Mouse (Mus musculus): ENCODE results near the gene Tab2.

Tab2 gene

DNA sequence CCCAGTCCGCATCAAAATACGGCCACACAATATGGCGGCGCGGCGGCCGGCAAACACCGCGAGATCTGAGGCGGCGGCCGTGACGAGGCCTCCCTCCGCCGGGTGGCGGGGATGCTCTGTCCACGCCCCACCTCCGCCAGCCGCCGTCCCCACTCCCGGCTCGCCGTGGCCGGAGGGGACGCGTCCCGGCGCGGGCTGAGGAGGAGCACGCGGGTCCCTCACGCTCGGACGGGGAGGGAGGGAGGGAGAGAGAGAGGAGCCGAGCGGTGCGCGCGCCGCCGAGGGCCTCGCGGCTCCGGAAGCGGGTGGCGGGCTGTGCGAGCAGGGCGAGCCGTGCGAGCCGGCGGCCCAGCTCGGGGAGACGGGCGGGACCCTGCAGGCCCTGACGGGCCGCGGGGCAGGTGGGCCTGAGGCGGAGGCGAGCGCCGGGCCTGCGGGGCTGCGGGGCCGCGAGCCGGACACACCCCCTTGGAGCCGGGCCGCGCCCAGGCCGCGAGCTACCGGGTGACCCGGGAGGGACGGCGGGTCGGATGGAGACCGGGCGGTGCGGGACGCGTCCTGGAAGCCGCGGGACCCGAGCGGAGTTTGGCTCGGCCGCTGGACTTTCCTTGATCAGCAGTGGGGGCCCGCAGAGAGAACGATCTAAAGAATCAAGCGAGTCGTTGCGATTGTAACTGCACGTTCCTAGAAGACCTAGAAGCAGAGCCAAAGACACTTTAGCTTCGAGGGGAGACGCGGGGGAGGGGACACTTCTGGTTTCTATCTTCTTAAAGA, at the start of gene Tab2:
Gene Tab2, minus strand, starts transcription at position 3 of the 774 bp plus-strand sequence.
- peak; percentile 92 for DNase-seq

DNA sequence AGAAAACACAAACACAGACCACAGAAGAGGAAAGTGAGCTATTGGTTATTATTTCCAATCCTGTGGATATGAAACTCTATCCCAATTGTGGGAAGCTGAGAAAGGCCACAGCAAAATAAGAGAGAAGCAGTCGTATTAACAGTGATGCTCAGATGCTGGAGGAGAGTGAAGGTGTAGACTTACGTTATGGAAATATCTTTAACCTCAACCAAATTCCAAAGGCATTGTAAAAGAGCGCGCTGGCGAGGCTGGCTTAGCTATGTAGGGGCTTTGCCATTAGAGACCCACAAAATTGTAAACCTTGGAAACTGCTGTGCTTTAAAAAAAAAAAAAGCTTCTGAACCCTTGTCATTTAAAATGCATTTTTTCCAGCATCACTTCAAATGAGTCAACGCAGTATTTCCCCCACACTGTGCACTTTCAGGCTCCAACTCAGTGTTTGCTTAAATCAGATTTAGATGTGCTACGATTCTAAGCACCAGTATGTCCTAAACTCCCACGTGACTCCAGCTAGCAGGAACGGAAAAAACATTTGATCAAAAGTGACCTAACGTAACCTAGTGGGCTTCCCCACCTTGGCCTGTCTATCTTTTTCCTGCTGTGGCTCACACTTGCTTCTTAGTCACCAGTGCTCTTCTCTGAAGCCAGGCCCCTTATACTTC, 36.4 kb upstream of the Tab2 start:
- DNase-seq = no peak

DNA sequence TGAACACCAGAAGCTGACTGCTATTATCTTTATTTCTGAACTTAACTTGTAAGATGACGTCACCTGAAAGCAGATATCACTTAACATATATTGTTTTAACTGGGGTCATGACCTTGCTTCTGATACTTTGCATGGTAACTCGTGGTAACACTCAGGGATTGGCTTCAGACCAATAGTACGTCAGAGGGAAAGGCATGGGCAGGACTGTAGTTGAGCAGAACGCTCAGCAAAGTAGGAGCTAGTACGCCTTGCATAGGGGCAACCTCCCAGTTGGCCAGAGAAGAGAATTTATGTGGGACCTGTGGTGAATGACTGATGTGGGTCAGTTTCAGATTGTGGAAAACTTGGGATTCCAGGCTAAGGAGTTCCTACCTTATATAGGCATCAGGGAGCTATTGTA, 35.6 kb upstream of the Tab2 start:
- no peak for DNase-seq

DNA sequence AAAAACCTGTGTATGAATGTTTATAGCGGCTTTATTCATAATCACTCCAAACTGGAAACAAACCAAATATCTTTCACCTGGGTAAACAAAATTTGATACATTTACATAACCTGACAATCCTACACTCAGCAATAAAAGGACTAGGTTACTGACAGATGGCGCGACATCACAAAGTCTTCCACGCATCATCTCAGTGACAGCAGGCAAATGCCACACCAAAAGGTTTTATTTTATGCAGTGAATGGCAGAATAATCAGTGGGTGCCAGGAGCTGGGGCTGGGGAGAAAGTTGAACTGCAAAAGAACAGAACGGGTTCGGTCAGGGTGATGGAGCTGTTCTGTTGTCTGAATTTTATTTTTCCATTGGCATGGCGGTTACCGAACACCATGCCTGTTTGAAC, 31.5 kb upstream of the Tab2 start:
- DNase-seq = no peak

DNA sequence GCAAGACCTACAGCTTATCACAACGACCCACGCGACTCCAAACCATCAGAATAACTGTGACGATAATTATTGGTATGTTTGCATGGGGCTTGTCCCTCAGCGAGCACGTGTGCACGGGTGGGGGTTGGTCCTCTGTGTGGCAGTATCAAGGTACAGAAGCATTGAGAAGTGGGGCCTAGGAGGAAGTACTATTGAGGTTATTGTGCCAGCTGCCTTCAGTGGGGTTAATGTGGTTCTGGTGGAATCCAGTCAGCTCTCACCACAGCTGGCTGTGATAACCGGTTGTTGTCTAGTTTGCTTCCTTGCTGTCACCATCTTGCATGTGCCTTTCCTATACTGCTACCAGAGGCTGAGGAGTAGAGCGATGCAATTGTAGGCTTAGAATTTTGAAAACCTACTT, 20.4 kb upstream of the Tab2 start:
- no peak for DNase-seq

DNA sequence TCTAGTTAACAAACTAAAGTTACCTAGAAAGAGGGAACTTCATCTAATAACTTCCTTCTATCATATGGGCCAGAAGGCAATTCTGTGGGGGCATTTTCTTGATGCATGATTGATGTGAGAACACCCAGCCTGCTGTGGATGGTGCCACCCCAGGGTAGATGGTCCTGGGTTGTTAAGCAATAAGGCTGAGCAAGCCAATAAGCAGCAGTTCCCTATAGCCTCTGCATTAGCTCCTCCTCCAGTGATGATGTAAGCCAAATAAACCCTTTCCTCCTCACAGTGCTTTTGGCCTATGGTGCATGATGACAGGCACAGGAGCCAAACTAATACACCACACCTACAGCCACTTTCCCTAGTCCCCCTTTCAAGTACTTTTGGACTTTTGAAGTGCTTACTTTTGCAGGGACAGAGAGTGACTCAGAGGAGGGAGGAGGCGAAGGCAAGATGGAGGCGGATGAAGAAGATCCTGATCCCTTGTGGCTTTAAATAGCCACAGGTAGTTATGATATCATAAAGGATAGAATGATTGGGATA, 12.8 kb upstream of the Tab2 start:
- no peak for DNase-seq

DNA sequence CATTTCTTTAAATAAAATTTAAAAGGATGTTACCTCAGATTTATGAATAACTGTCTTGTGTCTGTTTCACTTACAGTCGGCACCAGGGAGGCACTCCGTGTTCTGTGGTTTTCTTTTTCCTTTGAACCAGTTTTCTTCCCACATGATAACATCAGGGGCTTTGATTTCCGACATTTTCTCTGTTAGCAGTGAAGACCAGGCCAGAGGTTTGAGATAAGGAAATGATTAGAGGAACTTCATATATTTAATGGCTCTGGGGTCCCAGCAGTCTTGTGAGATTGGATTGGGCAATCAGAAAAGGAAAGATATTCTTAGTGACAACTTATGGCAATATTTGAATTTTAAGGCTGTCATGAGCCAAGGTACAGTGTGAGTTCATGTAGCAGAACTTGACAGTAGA, 11.1 kb upstream of the Tab2 start:
- no peak for DNase-seq

DNA sequence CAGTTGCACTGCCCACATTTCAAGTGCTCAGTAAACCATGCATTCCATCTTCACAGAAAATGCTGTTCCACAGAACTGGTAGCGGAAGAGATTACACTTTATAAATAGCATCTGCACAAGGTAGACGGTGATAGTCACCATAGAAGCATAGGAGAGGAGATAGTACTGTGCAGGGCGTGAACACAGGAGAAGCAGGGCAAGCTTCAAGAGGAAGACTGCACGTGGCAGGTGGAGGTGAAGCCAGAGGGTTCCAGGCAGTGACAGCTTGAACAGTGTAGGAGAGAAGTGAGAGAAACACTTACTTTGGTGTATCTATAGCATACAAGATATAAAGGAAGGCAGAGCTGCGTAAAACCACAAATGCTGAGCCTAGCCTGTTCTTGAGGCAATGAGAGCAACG, 3.0 kb upstream of the Tab2 start:
- no peak for DNase-seq

DNA sequence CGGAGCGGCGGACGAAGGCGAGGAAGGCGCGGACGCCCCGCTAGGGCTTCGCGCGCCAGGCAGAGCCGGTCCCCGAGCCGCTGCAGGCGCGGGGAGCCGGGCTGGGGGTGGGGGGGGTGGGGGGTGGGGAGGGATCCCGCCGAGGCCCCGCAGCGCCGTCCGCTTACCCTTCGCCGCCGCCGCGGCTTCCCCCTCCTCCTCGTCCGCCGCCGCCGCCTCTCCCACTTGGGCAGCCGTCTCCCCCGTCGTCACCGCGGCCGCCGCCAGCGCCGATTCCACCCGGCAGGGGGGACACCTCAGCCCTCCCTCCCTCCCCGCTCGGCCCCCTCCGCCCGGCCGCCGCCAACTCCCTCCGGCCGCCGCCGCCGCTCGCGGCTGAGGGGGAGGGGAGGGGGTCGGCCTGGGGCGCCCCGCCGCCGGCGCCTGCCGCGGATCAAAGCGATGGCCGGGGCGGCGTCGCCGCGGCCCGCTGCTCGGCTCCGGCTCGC, 352 bp downstream of the Tab2 start:
- DNase-seq = peak; percentile 55

DNA sequence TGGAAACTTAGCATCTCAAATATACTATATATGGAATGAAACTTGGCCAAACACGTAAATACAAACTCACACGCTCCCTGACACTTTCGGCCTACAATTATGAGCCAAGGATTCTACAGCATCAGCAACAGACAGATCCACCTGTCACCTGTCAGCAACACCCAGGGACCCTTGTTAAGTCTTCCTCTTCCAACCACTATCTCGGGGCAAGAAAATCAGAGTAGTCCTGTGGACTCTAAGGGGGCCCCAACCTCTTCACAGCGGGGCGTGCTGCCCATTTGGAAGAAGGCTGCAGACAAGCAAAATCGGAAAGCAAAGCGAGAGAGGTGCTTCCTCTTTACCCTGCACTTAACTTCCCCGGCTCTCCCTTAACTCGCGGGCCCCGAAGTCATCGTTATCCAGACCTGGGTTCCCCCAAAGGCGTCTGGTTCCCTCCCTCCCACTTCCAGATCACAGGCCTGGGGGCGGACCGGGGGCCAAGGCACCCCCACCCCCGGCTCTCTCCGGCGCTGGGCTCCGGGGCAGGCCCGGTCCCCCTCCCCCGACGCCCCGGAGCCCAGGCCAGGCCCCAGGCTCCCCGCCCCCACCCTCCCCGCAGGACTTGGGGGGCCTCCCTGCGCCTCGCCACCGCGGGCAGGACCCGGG, 919 bp downstream of the Tab2 start:
- DNase-seq = peak; percentile 37

DNA sequence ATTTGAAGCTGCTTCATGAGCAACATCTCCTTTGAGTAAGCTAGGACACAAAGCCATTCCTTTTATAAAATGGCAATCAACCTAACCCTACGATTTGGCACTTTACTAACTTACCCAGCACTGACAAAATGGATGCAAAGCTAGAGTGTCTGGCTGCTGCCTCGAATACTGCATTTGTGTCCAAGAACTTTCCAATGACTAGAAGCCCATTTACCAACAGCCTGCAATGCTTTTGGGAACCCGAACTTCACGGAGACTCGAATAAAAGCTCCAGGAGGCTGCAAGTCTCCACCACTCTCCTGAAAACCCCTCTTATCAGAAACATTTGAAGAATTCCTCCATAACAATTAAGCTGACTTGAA, 1.4 kb downstream of the Tab2 start:
- DNase-seq = no peak

DNA sequence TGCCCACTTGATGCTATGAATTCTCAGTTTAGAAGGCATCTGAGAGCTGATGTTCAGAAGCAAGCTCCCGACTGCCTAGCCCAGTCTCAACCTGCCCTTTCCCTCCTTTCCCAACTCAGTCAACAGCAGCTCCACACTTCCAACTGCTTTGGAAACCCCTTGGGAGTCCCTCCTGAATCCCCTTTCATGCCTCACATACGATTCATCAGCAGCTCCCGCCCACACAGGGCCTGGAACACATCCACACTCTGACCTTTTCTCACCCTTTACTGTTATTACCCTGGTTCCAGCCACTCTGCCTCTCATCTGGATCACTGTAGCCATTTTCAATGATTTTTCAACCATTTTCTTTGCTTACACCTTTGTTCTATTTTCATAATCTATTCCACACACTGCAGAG, 13.0 kb downstream of the Tab2 start:
- no peak for DNase-seq

DNA sequence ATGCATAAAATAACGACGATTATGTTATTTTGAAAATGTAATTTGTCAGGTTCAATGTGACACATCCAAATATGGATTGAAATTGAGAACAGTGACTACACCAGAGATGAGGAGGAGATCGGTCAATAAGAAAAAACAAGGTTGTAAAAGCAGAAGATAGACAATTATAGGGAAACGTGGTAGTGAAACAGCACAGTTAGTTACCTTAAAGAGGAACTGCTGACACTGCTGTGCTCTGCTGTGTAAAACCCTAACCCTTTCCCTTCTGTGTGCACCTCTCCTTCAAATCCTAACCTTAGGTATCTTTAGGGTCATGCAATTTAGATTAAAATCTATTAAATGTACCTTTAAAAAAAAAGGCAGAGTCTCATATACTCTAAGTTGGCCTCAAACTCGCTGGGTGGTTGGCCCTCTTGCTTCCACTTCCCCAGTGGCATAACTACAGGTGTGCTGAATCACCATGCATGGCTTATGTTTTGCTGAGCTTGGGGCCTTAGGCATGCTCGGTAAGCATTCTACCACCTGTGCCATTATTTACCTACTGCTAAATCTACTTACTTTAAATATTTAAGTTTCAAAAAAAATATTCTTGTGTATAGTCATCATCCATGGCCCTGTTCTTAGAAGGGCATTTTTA, 19.4 kb downstream of the Tab2 start:
- DNase-seq = no peak

DNA sequence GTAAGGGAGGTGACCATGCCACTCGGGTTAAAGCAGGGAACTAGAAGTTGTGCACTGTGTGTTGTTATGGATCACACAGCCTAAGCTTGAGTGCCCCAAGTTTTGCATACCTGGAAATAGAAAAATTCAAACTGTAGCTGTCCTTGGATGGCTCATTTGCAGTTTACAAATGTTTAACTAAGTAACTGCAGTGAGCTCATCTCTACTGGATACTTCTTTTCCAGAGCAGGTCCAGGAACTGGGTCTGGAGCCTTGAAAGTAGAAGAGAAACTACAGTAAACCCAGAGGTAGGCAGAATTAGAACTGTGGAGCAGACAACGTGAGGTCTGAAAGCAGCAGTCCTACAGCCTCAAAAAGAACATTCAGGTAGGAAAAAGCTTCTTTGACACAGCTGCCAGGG, 23.1 kb downstream of the Tab2 start:
- no peak for DNase-seq

DNA sequence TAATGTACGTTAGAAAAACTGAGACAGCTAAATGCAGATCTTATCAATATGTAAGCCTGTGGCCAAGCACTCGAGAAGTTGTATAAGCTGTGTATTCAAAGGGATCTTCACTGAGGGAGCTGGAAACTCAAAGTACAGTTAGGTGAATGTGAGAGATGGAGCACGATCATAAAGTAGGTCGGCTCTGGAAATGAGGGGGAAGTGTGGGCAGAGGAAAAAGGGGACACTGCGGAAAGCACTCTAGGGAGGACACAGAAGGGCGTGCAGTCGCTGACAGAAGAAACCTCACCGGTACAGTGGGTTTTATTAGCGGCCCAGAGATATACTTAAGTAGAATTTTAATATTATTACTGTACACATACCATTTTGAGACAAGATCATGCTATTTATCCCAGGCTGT, 27.0 kb downstream of the Tab2 start:
- no peak for DNase-seq

DNA sequence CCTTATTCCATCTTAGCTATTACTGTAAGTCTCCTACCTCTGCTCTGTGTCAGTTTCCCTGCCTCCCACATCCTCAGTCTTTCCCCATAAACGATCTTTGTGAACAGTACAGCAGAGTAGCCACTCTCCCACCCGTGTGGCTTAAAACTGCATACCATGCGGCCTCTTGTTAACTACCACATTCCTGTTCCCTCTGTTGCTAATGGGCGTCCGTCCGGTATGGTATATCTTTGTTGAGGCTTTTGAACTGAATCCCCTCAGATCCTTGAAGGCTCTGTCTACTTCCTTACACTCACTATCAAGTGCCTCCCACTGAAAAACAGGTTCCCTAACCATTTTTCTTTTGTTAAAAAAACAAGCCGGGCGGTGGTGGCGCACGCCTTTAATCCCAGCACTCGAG, 30.5 kb downstream of the Tab2 start:
- DNase-seq = no peak

DNA sequence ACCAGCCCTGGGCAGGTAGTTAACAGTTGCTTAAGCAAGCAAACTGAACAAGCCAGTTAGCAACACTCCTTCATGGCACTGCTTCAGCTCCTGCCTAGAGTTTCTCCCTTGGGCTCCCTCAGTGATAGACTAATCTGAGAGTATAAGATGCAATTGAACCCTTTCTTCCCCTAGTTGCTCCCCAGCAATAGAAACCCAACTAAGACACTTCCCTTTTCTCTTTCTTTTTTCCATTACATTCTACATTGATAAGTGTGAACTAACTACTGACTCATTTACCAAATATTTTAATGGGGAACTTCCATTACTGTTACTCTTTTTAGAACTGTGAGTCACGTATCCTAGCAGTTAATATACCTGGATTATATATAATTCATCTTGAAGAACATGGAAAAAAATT, 32.6 kb downstream of the Tab2 start:
- no peak for DNase-seq

DNA sequence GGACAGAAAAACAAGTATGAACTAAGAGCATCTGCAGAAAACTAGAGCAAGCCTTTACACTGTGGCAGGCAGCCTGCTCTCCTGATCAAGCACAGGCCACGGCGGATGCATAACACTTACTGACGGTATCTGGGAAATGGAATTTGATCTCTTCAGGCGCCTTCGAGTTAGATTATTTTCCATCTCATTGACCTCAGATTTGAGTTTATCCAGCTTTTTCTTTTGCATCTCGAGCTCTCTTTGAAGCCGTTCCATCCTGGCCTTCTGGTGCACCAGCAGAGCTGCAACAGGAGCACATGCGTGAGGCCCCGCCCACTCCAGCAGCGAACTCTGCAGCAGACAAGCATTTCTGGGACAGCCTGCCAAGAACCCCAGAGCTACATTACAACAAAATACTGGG, 44.8 kb downstream of the Tab2 start:
- no peak for DNase-seq

DNA sequence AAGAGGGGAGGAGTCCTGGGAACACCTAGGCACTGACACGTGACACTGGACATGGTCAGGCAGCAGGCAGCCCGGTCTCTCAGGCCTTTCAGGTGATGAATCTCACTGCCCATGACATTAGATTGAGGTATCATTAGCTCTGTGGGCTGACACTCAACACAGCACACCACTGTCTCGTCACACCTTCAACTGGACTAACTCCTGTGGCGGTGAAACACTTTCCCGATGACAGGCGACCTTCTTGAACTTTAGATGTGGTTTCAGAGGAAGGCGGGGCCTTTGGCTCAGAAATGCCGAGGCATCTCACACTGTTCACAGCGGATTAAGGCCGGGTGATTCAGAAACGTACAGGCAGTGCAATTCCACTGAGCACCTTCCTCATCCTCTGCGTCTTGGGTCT, 48.9 kb downstream of the Tab2 start:
- DNase-seq = no peak

DNA sequence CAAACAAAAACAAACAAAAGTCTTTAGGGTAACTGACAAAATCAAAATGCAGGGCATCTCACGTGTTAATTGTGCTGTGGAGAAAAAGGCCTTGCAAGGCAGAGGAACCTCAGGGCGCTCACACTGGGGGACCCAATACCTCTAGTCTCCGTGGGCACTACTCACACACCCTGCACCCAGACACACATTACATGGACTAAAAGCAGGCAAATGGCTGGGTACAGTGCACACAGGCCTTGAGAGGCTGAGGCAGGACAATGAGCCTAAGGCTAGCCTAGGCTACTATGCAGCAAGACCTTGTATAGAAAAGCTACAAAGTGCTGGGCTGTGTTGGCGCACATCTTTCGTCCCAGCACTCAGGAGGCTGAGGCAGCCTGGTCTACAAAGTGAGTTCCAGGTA, 51.9 kb downstream of the Tab2 start:
- no peak for DNase-seq

DNA sequence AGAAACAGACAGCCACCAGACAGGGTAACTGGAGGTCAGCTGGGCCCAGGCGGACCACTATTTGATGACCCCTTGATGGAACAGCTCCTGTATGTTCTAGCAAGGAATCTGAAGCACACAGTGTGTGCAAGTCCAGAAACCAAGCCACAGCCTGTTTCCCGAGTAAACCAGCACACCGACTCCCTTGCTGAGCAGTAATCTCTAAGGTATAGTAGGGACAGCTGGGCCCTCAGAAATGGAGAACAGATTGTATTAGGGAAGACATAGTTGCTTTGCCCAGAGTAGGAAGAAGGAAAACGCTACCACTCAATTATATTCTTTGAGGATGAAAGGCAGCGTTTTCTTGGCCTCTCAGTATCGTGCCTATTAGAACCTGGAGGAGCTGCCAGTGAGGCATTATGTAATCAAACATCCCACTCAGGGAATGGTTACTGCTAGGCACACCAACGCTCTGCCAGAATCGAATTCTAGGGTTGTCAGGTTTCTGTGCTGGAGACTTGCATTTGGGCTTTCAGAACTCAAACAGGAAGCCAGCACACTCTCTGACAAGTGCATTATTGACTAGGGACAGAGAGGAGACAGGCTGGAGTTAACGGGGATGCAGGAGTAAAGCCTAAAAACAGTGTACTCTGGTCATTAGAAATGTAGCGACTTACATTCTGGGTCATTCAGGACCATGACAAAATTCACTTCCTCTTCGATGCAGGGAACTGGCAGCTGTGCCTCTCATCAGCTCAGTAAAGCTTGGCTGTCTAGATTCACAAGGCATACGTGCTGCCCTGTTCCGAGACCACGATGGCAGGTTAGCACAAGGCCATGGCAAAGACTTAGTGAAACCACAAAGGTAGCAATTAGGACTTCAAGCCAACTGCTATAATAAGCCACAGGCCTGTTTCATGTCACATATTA, 55.1 kb downstream of the Tab2 start:
- no peak for DNase-seq

DNA sequence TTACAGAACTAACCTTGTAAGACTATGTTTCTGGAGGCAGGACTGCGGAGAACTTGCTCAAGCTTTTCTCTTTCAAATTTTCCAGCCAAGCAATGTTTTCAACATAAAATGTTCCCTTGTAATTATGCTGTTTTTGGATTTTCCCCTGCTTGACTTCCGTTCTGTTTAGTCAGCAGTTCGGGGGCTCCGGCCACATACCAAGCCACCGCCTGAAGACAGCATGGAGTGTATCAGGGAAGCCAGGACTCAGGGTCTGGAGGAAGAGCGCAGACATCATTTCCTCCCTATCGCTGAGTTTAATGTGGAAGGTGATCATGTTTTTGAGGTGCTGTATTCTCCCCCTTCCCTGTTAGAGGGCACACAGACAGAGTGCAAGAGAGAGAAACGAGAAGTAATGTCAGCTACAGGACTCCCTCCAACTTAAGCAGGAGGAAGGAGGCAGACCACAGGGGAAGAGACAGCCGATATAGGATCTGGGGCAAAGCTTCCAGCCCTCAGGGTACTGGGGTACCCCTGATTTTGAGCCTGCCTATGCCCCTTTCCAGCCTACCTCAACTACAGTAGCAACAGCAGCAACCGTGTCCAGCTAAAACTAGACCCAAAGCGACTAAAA, 67.7 kb downstream of the Tab2 start:
- DNase-seq = no peak

Data from lung, postnatal 14 days (tissue).